ENCODE assay signal across 20 mouse cellular contexts in genomic region chr3:127272801-127273200, GRCm38 (mm10).
"Had no signal": no experiment of that assay in that cellular context is flagged by ENCODE, and none has a peak within 500 bp of the region (broad histone marks: within the 10 kb centered on the region; RNA-seq: fewer than 3 reads in every experiment).

No protein-coding gene starts in this region.

- DNase-seq: kidney, adult 2 months; kidney, postnatal 25 days; layer of hippocampus, adult 9-11 months; liver; lung, adult 18-20 months; lung, postnatal 10 days; lung, postnatal 36 days; thymus, adult 2 months; thymus, postnatal 14 days; thymus, postnatal 4 days had no signal

- H3K4me1 ChIP-seq: limb, embryonic 10.5 days; liver, embryonic 12.5 days; liver, embryonic 15.5 days; lung, embryonic 15.5 days; megakaryocyte, embryonic 14.5 days had no signal

- H3K9me3 ChIP-seq: limb, embryonic 10.5 days; limb, embryonic 13.5 days; liver, embryonic 12.5 days; liver, embryonic 15.5 days; lung, embryonic 15.5 days had no signal

- ATAC-seq: liver, embryonic 12.5 days had no signal

- H3K4me3 ChIP-seq: layer of hippocampus, adult 2 months; limb, embryonic 10.5 days; limb, embryonic 13.5 days; liver, embryonic 12.5 days; liver, embryonic 15.5 days; lung, embryonic 15.5 days; megakaryocyte, embryonic 14.5 days had no signal

- H3K4me2 ChIP-seq: limb, embryonic 13.5 days; liver, embryonic 12.5 days; liver, embryonic 15.5 days; lung, embryonic 15.5 days; midbrain, embryonic 11.5 days had no signal

- H3K27me3 ChIP-seq: limb, embryonic 13.5 days; liver, embryonic 12.5 days; liver, embryonic 15.5 days; lung, embryonic 15.5 days; megakaryocyte, embryonic 14.5 days had no signal

- H3K9ac ChIP-seq: limb, embryonic 13.5 days; liver, embryonic 12.5 days; liver, embryonic 15.5 days; lung, embryonic 15.5 days had no signal

- H3K36me3 ChIP-seq: limb, embryonic 10.5 days; limb, embryonic 13.5 days; liver, embryonic 12.5 days; liver, embryonic 15.5 days; lung, embryonic 15.5 days had no signal

- H3K27ac ChIP-seq: kidney, postnatal 0 days; layer of hippocampus, adult 2 months; limb, embryonic 10.5 days; limb, embryonic 13.5 days; liver, embryonic 12.5 days; liver, embryonic 15.5 days; lung, embryonic 15.5 days; stomach, postnatal 0 days had no signal
